ENCODE assay signal across 10 mouse cellular contexts in genomic region chr6:88203791-88204405, GRCm38 (mm10). TPM values are rescaled to one million over a fixed set of nuclear protein-coding genes. Genes with fewer than 3 reads are reported as not detected.
DNase-seq lines count a peak whose midpoint lies in the region; ATAC-seq and TF ChIP-seq lines count a peak whose summit lies in the region.
"Had no signal": no experiment of that assay in that cellular context is flagged by ENCODE, and none has a peak within 500 bp of the region (broad histone marks: within the 10 kb centered on the region; RNA-seq: fewer than 3 reads in every experiment).

No protein-coding gene starts in this region.

- H3K9ac ChIP-seq in forebrain, embryonic 14.5 days (ENCODE audit: low read length), result no peak overlapping the region
- no peak overlapping the region for H3K9ac ChIP-seq in liver, embryonic 15.5 days

- TF ChIP-seq CTCF in left cerebral cortex, adult 2 months (IDR thresholded peaks at IDR 0.05), result no peak

- intact Hi-C loops in left cerebral cortex, adult 2 months (cut with DNase I), result no loop called here

- no peak overlapping the region; the same call in 1 of the 2 replicates for H3K27ac ChIP-seq in forebrain, embryonic 10.5 days
- no peak overlapping the region for H3K27ac ChIP-seq in forebrain, embryonic 14.5 days (ENCODE audit: low read depth, low read length)
- peak overlapping the region; percentile 24; the same call in 1 of the 2 replicates for H3K27ac ChIP-seq in left cerebral cortex, adult 2 months
- no peak overlapping the region for H3K27ac ChIP-seq in liver, embryonic 15.5 days (replicated peaks)

- H3K36me3 ChIP-seq in forebrain, embryonic 10.5 days (replicated peaks), result no peaks in the 10 kb centered on the region
- no peaks in the 10 kb centered on the region for H3K36me3 ChIP-seq in forebrain, embryonic 14.5 days (ENCODE audit: control insufficient read depth, insufficient read depth, low read length)
- H3K36me3 ChIP-seq in liver, embryonic 15.5 days (replicated peaks), result no peaks in the 10 kb centered on the region

- H3K4me1 ChIP-seq in forebrain, embryonic 10.5 days, result peaks cover 67% of the 10 kb centered on the region
- no peaks in the 10 kb centered on the region for H3K4me1 ChIP-seq in forebrain, embryonic 14.5 days (ENCODE audit: control insufficient read depth, insufficient read depth, low read length)
- peaks cover 33% of the 10 kb centered on the region for H3K4me1 ChIP-seq in liver, embryonic 15.5 days (replicated peaks)

- no peaks in the 10 kb centered on the region for H3K9me3 ChIP-seq in forebrain, embryonic 10.5 days
- no peaks in the 10 kb centered on the region for H3K9me3 ChIP-seq in forebrain, embryonic 14.5 days (replicated peaks; ENCODE audit: control insufficient read depth, low read length)
- H3K9me3 ChIP-seq in liver, embryonic 15.5 days (replicated peaks), result no peaks in the 10 kb centered on the region

- no peak overlapping the region for H3K4me2 ChIP-seq in forebrain, embryonic 14.5 days (ENCODE audit: low read length)
- peak overlapping the region; percentile 51; the same call in 1 of the 2 replicates for H3K4me2 ChIP-seq in liver, embryonic 15.5 days

- peaks cover 100% of the 10 kb centered on the region for H3K27me3 ChIP-seq in forebrain, embryonic 10.5 days (ENCODE audit: poor library complexity, severe bottlenecking)
- peaks cover 86% of the 10 kb centered on the region for H3K27me3 ChIP-seq in forebrain, embryonic 14.5 days (replicated peaks; ENCODE audit: control insufficient read depth, insufficient read depth, low read length)
- peaks cover 77% of the 10 kb centered on the region for H3K27me3 ChIP-seq in liver, embryonic 15.5 days

- DNase-seq in forebrain, embryonic 10.5 days (ENCODE audit: extremely low spot score, low spot score), result peak; percentile 27
- no peak for DNase-seq in forebrain, embryonic 14.5 days (ENCODE audit: low spot score)
- DNase-seq in left cerebral cortex, adult 2 months (ENCODE audit: extremely low spot score in 1 of 2, low spot score in 2 of 2), result no peak
- DNase-seq in left cerebral cortex, adult 8-10 months (ENCODE audit: low spot score in 2 of 2), result no peak
- DNase-seq in R1 (ENCODE audit: low read depth, low spot score), result peak; percentile 33
- DNase-seq in cerebellum, adult 9-10 months, result no peak
- DNase-seq in left cerebral cortex, adult 18-20 months (ENCODE audit: low spot score in 2 of 2), result no peak
- DNase-seq: thymus, postnatal 36 days had no signal

- no peak for ATAC-seq in forebrain, embryonic 14.5 days
- no peak for ATAC-seq in liver, embryonic 15.5 days (ENCODE audit: insufficient read depth)

- H3K4me3 ChIP-seq in forebrain, embryonic 10.5 days, result peak overlapping the region; percentile 22; the same call in 1 of the 2 replicates
- no peak overlapping the region for H3K4me3 ChIP-seq in forebrain, embryonic 14.5 days (ENCODE audit: low read depth, low read length)
- no peak overlapping the region for H3K4me3 ChIP-seq in left cerebral cortex, adult 2 months
- no peak overlapping the region for H3K4me3 ChIP-seq in liver, embryonic 15.5 days (replicated peaks)

- WGBS in forebrain, embryonic 10.5 days, result 4% methylated on average over 10 of the region's 10 CpGs
- WGBS in forebrain, embryonic 14.5 days, result 4% methylated on average over 10 of the region's 10 CpGs
- 44% methylated on average over 10 of the region's 10 CpGs for WGBS in liver, embryonic 15.5 days (ENCODE audit: insufficient replicate concordance)

RNA-seq across cellular contexts. Expression of gene Gata2, which starts 10.2 kb away (rescaled TPM):
- polyA plus RNA-seq in forebrain, embryonic 10.5 days (2016; fragmentation: Nextera tagmentation; extraction: Ambion mirVana), result 18.2 and 19.6 TPM in 2 replicates
- 1.5 and 1.6 TPM in 2 replicates for polyA plus RNA-seq in forebrain, embryonic 14.5 days (2014; fragmentation: Nextera tagmentation; extraction: Ambion mirVana)
- 1 to 10 TPM; 8.4 to 8.5 TPM for total RNA-seq in left cerebral cortex, adult 2 months (2021)
- 1 to 10 TPM; 4.4 to 6.8 (median 6.2) TPM for total RNA-seq in left cerebral cortex, adult 8-10 months (2022)
- polyA plus RNA-seq in liver, embryonic 15.5 days (2015; fragmentation: Nextera tagmentation; extraction: Ambion mirVana), result 3.5 and 5.2 TPM in 2 replicates
- 1 to 10 TPM; 6.1 to 6.8 TPM for total RNA-seq in left cerebral cortex, adult 18-20 months (2021)

RNA-seq across cellular contexts. Expression of gene Dnajb8, which starts 18.2 kb away (rescaled TPM):
- not detected in 2 replicates for polyA plus RNA-seq in forebrain, embryonic 10.5 days (2016; fragmentation: Nextera tagmentation; extraction: Ambion mirVana)
- polyA plus RNA-seq in forebrain, embryonic 14.5 days (2014; fragmentation: Nextera tagmentation; extraction: Ambion mirVana), result not detected in 2 replicates
- total RNA-seq in left cerebral cortex, adult 2 months (2021), result not detected
- total RNA-seq in left cerebral cortex, adult 8-10 months (2022), result not detected
- polyA plus RNA-seq in liver, embryonic 15.5 days (2015; fragmentation: Nextera tagmentation; extraction: Ambion mirVana), result not detected in 2 replicates
- not detected for total RNA-seq in left cerebral cortex, adult 18-20 months (2021)
- total RNA-seq: adrenal gland, postnatal 25 days had no signal

Comparison
In these comparisons a context has a peak if more than half of its experiments do, and no peak if none do; other contexts are left out.
1. DNase-seq: peak in forebrain, embryonic 10.5 days (single experiment) and R1 (single experiment); none in forebrain, embryonic 14.5 days (single experiment), left cerebral cortex, adult 2 months (0 of 2), left cerebral cortex, adult 8-10 months (0 of 2), cerebellum, adult 9-10 months (single experiment) and left cerebral cortex, adult 18-20 months (0 of 2).